Mouse (Mus musculus) left cerebral cortex, adult 9 months (tissue): ENCODE data around the gene Sncg.
"Not testable (repeated sequence)": the region's sequence is repeated elsewhere in the genome, so short reads cannot be mapped to it uniquely, and the experiment has no call there.

ENCODE experiments used
- DNase-seq, 2 experiments: peaks; one replicate each; pipeline ENCODE4 v3.0.0; 2022; ENCODE audit warnings: low spot score in 2 of 2

Sncg gene

DNA sequence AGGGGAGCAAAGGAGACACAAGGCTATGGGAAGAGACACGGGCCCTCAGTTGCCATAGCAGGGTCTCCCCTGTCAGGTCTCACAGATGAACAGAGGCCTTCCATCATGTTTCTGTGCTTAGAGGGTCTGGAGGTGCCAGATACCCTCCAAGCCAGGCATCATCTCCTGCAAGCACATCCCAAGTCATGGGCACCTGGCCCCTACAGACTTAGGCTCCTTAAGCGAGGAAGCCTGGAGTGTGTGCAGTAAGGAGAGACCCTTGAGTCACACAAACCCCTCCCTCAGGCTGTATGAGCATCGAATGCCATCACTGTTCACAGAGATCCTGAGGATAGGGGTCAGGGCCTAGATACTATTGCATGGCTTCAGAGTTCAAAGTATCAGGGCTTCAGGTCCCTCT is 3.7 kb downstream of the Sncg start:
- DNase-seq = no peak

- no peak for DNase-seq
Observed at GRCm38 (mm10) chr14:34370203-34370602, 4.4 kb downstream of the Sncg start.

- no peak for DNase-seq
Observed at GRCm38 (mm10) chr14:34365147-34365507, 9.5 kb downstream of the Sncg start.

DNA sequence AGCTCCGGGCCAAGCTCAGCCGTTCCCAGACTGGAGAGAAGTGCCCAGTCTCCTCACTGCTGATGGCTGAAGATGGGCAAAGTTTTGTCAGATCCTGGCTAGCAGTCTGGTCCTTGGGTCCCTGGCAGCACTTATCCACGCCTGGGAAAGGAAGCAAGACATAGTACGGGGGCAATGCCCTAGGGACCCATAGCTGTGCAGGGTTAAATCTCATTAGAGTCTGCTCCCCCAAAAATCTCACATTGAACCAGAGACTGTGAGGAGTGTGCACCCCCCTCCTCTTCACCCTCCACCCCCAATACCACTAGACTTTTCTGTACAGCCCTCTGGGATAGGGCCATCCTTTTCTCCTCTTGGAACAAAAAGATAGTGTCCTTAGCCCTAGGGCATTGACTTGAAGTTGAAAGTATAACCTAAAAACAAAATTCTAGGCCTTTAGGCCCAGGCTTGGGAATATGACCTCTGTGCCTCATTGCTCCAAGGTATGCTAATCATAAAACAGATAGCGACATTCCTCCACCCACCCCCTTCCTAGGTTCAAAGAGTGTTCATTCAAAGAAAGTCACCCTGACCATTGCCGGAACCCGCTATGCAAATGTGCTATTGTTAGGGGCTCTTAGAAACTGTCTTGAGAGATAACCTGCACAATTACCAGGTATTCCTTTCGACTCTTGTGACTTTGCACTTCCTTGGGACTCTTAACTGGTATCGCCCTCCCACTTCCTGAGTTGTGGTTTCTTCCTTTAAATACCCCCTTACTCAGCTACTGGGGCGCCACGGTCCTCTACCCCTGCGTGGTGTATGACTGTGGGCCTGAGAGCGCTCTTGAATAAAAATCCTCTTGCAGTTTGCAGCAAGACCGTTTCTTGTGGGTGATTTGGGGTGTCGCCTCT is 10.1 kb downstream of the Sncg start:
- DNase-seq = not testable (repeated sequence)

DNA sequence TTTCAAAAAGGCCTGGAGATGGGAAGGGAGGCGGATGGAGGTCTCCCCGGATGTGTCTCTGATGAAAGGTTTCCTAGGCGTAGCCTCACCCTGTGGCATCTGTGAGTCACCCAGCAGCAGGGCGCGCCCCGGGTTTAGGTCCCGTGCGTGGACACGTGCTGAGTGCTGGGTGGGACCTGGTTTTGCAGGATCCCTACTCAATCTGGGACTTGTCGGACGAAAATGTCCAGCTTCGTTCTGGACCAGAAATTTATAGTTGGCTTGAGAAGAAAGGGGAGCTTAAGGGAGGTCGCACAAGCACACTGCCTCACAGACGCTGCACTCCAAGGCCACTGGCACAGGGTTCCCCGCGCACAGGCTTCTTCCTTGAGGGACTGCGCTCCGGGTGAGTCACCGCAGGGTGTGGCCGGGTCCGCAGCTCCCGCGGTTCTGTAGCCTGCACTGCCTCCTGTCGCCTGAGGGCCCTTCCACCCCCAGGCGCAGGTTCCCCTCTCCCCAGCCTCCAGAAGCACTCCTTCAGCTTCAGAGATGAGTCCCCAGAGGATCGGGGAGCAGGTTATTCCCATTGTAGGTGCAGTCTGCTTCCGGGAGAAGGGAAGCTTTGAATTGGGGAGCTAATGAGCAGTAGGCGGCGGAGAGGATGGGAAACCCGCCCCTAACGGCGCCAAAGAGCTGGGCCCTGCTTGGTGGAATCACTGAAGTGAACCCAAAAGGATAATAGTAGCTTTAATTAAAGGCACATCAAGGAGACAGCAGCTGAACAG is 10.9 kb downstream of the Sncg start:
- peak in 1 of 2 experiments; percentile 44 for DNase-seq

GRCm38 (mm10) chr14:34362726-34363445 is 11.7 kb downstream of the Sncg start:
- peak in 1 of 2 experiments; percentile 69 for DNase-seq

DNA sequence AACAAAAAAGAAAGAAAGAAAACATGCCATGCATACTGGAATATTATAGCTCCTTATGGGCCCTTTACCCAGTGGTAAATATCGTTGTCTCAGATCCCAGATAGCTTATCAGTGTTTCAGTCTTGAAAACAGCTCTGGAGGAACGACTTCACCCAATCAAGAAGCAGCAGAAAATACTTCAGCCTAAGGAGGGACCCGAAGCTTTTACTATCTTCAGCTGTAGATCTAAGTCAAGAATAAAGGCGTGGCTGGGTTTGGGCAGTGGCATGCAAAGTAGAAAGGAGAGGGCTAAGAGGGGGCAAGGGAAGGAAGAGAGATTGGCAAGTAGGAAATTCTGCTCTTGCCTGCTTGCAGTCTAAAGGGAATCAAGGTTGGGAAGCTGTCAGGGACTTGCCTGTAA is 12.5 kb downstream of the Sncg start:
- no peak for DNase-seq

DNA sequence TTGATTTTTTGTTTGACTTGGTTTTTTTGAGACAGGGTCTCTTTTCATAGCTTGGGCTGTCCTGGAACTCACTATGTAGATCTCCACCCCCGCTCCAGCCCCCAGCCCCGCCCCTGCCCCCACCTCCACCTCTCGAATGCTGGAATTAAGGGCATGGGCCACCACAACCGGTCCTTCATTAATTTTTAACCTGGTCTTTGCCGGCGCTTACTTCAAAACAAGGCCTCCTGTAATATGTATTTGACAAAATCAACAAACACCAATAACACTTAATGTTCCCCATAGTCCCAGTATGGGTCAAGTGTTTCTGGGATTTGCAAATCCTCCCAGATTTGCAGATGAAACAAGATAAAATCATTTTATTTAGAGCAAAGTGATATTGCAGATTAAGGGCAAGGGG is 14.3 kb downstream of the Sncg start:
- DNase-seq = no peak

- DNase-seq = no peak
Observed at GRCm38 (mm10) chr14:34359676-34360244, 14.8 kb downstream of the Sncg start.

- DNase-seq = peak in 1 of 2 experiments; percentile 15
Observed at GRCm38 (mm10) chr14:34357671-34358455, 16.7 kb downstream of the Sncg start.

GRCm38 (mm10) chr14:34355301-34355700 is 19.3 kb downstream of the Sncg start, which contains the start of gene Fam25c:
Fam25c (minus strand) TSS chr14:34355433.
- DNase-seq = no peak

GRCm38 (mm10) chr14:34354456-34354855 is 20.1 kb downstream of the Sncg start:
- DNase-seq = no peak

- no peak for DNase-seq
Observed at GRCm38 (mm10) chr14:34353326-34353725, 21.3 kb downstream of the Sncg start.

GRCm38 (mm10) chr14:34352523-34352922 is 22.1 kb downstream of the Sncg start:
- DNase-seq = no peak

DNA sequence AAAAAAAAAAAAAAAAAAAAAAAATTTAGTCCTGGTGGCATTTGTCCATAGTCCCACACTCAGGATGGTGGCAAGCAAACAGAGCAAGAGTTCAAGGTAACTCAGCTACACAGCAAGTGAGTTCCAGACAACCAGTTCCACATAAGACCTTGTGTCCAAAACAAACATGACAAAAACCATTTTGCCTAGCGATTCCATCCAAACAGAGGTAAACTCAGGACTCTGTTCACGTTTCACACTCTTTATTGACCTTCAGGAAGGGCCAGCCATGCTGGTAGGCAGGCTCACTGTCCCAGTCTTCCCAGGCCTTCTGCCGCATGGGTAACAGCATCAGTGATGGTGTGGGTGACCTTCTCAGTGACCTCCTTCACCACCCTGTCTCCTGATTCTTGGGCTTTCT is 22.9 kb downstream of the Sncg start:
- no peak for DNase-seq

- no peak for DNase-seq
Observed at GRCm38 (mm10) chr14:34349007-34349406, 25.6 kb downstream of the Sncg start.

GRCm38 (mm10) chr14:34348301-34348700 is 26.3 kb downstream of the Sncg start:
- DNase-seq = no peak

- no peak for DNase-seq
Observed at GRCm38 (mm10) chr14:34347084-34347483, 27.5 kb downstream of the Sncg start.

DNA sequence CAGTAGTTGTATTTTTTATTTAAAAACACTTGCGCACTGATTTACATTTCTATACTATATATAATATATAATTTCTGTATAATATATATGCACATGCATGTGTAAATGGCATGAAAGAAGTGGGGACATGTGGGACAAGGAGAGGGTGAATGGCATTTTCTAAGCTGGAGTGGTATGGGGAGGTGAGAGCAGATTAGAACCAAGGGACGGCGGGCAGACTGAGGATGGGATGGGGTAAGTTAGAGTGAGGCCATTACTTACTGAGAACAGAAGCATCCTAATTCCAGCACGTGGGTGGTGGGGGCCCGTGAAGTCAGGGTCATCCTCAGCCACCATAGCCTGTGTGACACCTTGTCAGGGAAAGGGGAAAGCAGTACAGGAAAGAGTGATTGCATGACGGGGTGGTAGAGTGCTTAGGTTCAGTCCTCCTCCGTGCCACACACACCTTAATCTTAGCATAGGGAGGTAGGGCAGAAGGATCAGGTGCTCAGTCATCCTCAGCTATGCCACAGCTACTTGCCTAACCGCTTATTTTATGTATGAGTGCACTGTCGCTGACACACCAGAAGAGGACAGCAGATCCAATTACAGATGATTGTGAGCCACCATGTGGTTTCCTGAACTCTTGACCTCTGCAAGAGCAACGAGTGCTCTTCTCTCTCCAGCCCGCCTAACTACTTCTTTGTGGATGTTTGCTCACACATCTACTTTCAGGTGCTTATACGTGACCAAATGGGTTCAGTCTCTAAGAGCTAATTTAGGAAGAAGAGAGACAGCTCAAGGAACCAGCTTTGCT is 28.6 kb downstream of the Sncg start:
- no peak for DNase-seq

- no peak for DNase-seq
Observed at GRCm38 (mm10) chr14:34344361-34344760, 30.2 kb downstream of the Sncg start.
